Mouse (Mus musculus) midbrain, embryonic 14.5 days (tissue): ENCODE data around the gene Sim2. TPM values are rescaled to one million over a fixed set of nuclear protein-coding genes. Genes with fewer than 3 reads are reported as not detected.

ENCODE experiments used
- microRNA-seq: library from miRNA; unstranded; fragments of <30 nt; microRNA quantifications from one replicate; pipeline ENCODE4, GENCODE M21; 2016
- polyA plus RNA-seq: library from polyadenylated mRNA; unstranded; fragments of >200 nt; fragmentation: Nextera tagmentation; extraction: Ambion mirVana; gene quantifications from 2 replicates; pipeline ENCODE4 v1.2.1, GENCODE M21; 2014

Sim2 gene
- polyA plus RNA-seq, 1 experiment from 2014 or later = not detected

Small RNA genes lying within 50 kb of the gene (microRNA-seq; reads per million reads assigned to microRNA genes)
- gene Gm23062 = not detected

Other genes with a start within 250 kb of the Sim2 start
- 17.3 and 22.1 TPM in 2 replicates for gene Chaf1b, start 201.0 kb upstream of the Sim2 start, polyA plus RNA-seq
- not detected in 2 replicates for gene Cldn14, start 76.1 kb upstream of the Sim2 start, polyA plus RNA-seq
- 6.6 and 7.2 TPM in 2 replicates for gene Hlcs, start 228.6 kb downstream of the Sim2 start, polyA plus RNA-seq
- gene Ripply3, start 243.5 kb downstream of the Sim2 start, polyA plus RNA-seq = 0.70 and 1.2 TPM in 2 replicates